Mouse (Mus musculus) olfactory bulb, adult 2 months (tissue): ENCODE data around the gene Lrrc58. TPM values are rescaled to one million over a fixed set of nuclear protein-coding genes. Genes with fewer than 3 reads are reported as not detected.

Experiments used
- H3K27ac ChIP-seq: fragments of 200-500 bp; 2 replicates; pipeline ENCODE4 v1.5.1; 2012; ENCODE audit warnings: low read depth, low read length; ENCODE audit not compliant: insufficient read depth
- H3K4me1 ChIP-seq: fragments of 200-500 bp; 2 replicates; pipeline ENCODE4 v1.6.1; 2012; ENCODE audit warnings: low read length; ENCODE audit not compliant: control insufficient read depth, insufficient read depth
- H3K4me3 ChIP-seq: fragments of 200-500 bp; 2 replicates; pipeline ENCODE4 v1.5.1; 2012; ENCODE audit warnings: mild to moderate bottlenecking, low read depth, low read length, moderate library complexity; ENCODE audit not compliant: insufficient read depth
- CTCF ChIP-seq: fragments of 200-500 bp; IDR thresholded peaks from 2 replicates; pipeline ENCODE4 v1.5.1; 2012; ENCODE audit warnings: low read depth, mild to moderate bottlenecking, low read length, moderate library complexity; ENCODE audit not compliant: insufficient read depth
- POLR2A ChIP-seq: fragments of 200-500 bp; IDR thresholded peaks from 2 replicates; pipeline ENCODE4 v1.6.1; 2012; ENCODE audit warnings: mild to moderate bottlenecking, low read depth, low read length, moderate library complexity; ENCODE audit not compliant: insufficient read depth
- WGBS: fragments of 180-500 bp; shearing (Covaris S2); methylation state at CpG from one replicate; pipeline ENCODE4 v1.1.7; 2018; 5-methylcytosine and 5-hydroxymethylcytosine counted together
- polyA plus RNA-seq: library from polyadenylated mRNA; stranded (reverse); fragments of >200 nt; gene quantifications from 2 replicates; pipeline ENCODE4 v1.2.4, GENCODE M21; 2012; ENCODE audit warnings: low replicate concordance; ENCODE audit not compliant: missing spikeins, insufficient read depth, insufficient read length

Gene Lrrc58
- 87.2 TPM in 1 of 2 replicates, not detected in the other for polyA plus RNA-seq

GRCm38 (mm10) chr16:37867791-37868505, at the start of gene Lrrc58:
Gene Lrrc58, plus strand, starts transcription at chr16:37868389.
- H3K4me1 ChIP-seq: peaks cover 7% of the 10 kb centered on the region
- WGBS: under 1% methylated on average over 84 of the region's 86 CpGs
- peak within 1 kb of the TSS; percentile 57 for H3K4me3 ChIP-seq
- H3K27ac ChIP-seq: peak within 1 kb of the TSS; percentile 87
- TF ChIP-seq CTCF (no peak), POLR2A (peak; percentile 96)

- Histone ChIP-seq H3K27ac (no peak overlapping the region), H3K4me3 (no peak overlapping the region), H3K4me1 (peaks cover 2% of the 10 kb centered on the region; the same call in 1 of the 2 replicates)
- no peak for TF ChIP-seq CTCF
- TF ChIP-seq POLR2A: no peak
- 55% methylated on average over 5 of the region's 5 CpGs for WGBS
These were observed 44.2 kb upstream of the Lrrc58 start for GRCm38 (mm10) chr16:37823949-37824348.

- Histone ChIP-seq H3K27ac (no peak overlapping the region), H3K4me1 (peaks cover 2% of the 10 kb centered on the region; the same call in 1 of the 2 replicates), H3K4me3 (no peak overlapping the region)
- TF ChIP-seq CTCF (no peak), POLR2A (no peak)
- 75% methylated on average over 12 of the region's 12 CpGs for WGBS
These were observed 43.2 kb upstream of the Lrrc58 start for GRCm38 (mm10) chr16:37824778-37825505.

GRCm38 (mm10) chr16:37826286-37826685, 41.9 kb upstream of the Lrrc58 start:
- TF ChIP-seq CTCF (no peak), POLR2A (no peak)
- Histone ChIP-seq H3K4me3 (no peak overlapping the region), H3K4me1 (peaks cover 2% of the 10 kb centered on the region; the same call in 1 of the 2 replicates), H3K27ac (no peak overlapping the region)
- WGBS: 95% methylated on average over 3 of the region's 3 CpGs

GRCm38 (mm10) chr16:37831041-37831440, 37.1 kb upstream of the Lrrc58 start:
- no peaks in the 10 kb centered on the region for H3K4me1 ChIP-seq
- no peak overlapping the region for H3K27ac ChIP-seq
- no peak overlapping the region for H3K4me3 ChIP-seq
- WGBS: 51% methylated on average over 7 of the region's 7 CpGs
- no peak for TF ChIP-seq CTCF
- TF ChIP-seq POLR2A: no peak

GRCm38 (mm10) chr16:37837571-37837970, 30.6 kb upstream of the Lrrc58 start:
- Histone ChIP-seq H3K4me1 (no peaks in the 10 kb centered on the region), H3K4me3 (no peak overlapping the region), H3K27ac (no peak overlapping the region)
- TF ChIP-seq POLR2A (no peak), CTCF (no peak)
- 78% methylated on average over 3 of the region's 3 CpGs for WGBS

- 89% methylated on average over 2 of the region's 2 CpGs for WGBS
These were observed 25.8 kb upstream of the Lrrc58 start for GRCm38 (mm10) chr16:37842439-37842838.

GRCm38 (mm10) chr16:37843740-37844139, 24.4 kb upstream of the Lrrc58 start:
- TF ChIP-seq CTCF (no peak), POLR2A (no peak)
- H3K4me3 ChIP-seq: no peak overlapping the region
- H3K4me1 ChIP-seq: 0 out of 2 replicates have a peak, but pooled peaks cover 2% of the 10 kb centered on the region
- 90% methylated on average over 12 of the region's 12 CpGs for WGBS
- H3K27ac ChIP-seq: no peak overlapping the region

More at GRCm38 (mm10) chr16:37842439-37842838, 25.8 kb upstream of the Lrrc58 start:
- H3K4me3 ChIP-seq: no peak overlapping the region
- no peak overlapping the region for H3K27ac ChIP-seq
- TF ChIP-seq POLR2A (no peak), CTCF (no peak)
- H3K4me1 ChIP-seq: 0 out of 2 replicates have a peak, but pooled peaks cover 2% of the 10 kb centered on the region

GRCm38 (mm10) chr16:37845202-37845925, 22.8 kb upstream of the Lrrc58 start:
- no peak overlapping the region for H3K27ac ChIP-seq
- no peak overlapping the region for H3K4me3 ChIP-seq
- 91% methylated on average over 7 of the region's 7 CpGs for WGBS
- TF ChIP-seq POLR2A: no peak
- TF ChIP-seq CTCF: no peak
- 0 out of 2 replicates have a peak, but pooled peaks cover 2% of the 10 kb centered on the region for H3K4me1 ChIP-seq
